ENCODE assay signal across 19 mouse cellular contexts in genomic region chr1:63776902-63777630, GRCm38 (mm10). TPM values are rescaled to one million over a fixed set of nuclear protein-coding genes. Genes with fewer than 3 reads are reported as not detected.
"Had no signal": no experiment of that assay in that cellular context is flagged by ENCODE, and none has a peak within 500 bp of the region (broad histone marks: within the 10 kb centered on the region; RNA-seq: fewer than 3 reads in every experiment).

No protein-coding gene starts in this region.

- H3K9ac ChIP-seq: limb, embryonic 15.5 days; liver, embryonic 12.5 days; lung, embryonic 14.5 days had no signal

- H3K4me3 ChIP-seq: limb, embryonic 15.5 days; liver, embryonic 12.5 days; midbrain, embryonic 10.5 days had no signal

- H3K4me1 ChIP-seq: limb, embryonic 15.5 days; liver, embryonic 12.5 days; midbrain, embryonic 10.5 days had no signal

- H3K36me3 ChIP-seq: limb, embryonic 15.5 days; liver, embryonic 12.5 days; midbrain, embryonic 10.5 days had no signal

- H3K27ac ChIP-seq: kidney, postnatal 0 days; limb, embryonic 15.5 days; liver, embryonic 12.5 days; midbrain, embryonic 10.5 days had no signal

- H3K27me3 ChIP-seq: limb, embryonic 15.5 days; liver, embryonic 12.5 days had no signal

- DNase-seq: kidney, adult 8-10 months; kidney, postnatal 4 days; left cerebral cortex, postnatal 4 days; lung, embryonic 14.5 days; lung, postnatal 10 days; lung, postnatal 4 days; thymus, postnatal 36 days had no signal

- H3K9me3 ChIP-seq: limb, embryonic 15.5 days; liver, embryonic 12.5 days; midbrain, embryonic 10.5 days had no signal

- ATAC-seq: intestine, postnatal 0 days; liver, embryonic 12.5 days; midbrain, embryonic 16.5 days had no signal

- H3K4me2 ChIP-seq: limb, embryonic 15.5 days; liver, embryonic 12.5 days; lung, embryonic 14.5 days had no signal

RNA-seq across cellular contexts. Expression of gene 4933402D24Rik, which starts 8.0 kb away (rescaled TPM):
- total RNA-seq: megakaryocyte, adult 5-6 weeks; neutrophil, adult 5-6 weeks had no signal
- polyA plus RNA-seq: intestine, postnatal 0 days; kidney, postnatal 0 days; liver, embryonic 12.5 days; liver, embryonic 16.5 days; lung, embryonic 14.5 days; spleen, adult 2 months; stomach, embryonic 16.5 days; thymus, postnatal 0 days had no signal

RNA-seq across cellular contexts. Expression of gene Mdh1b, which starts 46.9 kb away (rescaled TPM):
- total RNA-seq: megakaryocyte, adult 5-6 weeks; neutrophil, adult 5-6 weeks had no signal
- polyA plus RNA-seq: intestine, postnatal 0 days; limb, embryonic 15.5 days; liver, embryonic 16.5 days; lung, embryonic 14.5 days; spleen, adult 2 months; stomach, embryonic 16.5 days; thymus, postnatal 0 days had no signal
